Mouse (Mus musculus): ENCODE measurements at regions not wholly inside any gene's neighbourhood (a gene's known extent, or its start where the extent isn't known, plus 50 kb on each side); places are given as distances from the start of the nearest gene placed in this dataset.

GRCm38 (mm10) chr12:39493578-39494218 is 544.1 kb downstream of the Arl4a start:
- WGBS: 51% methylated on average over 6 of the region's 6 CpGs
- ATAC-seq: no peak

GRCm38 (mm10) chr12:39493114-39493513 is 544.7 kb downstream of the Arl4a start:
- Histone ChIP-seq H3K36me3 (ENCODE audit: control insufficient read depth, insufficient read depth, low read length) (no peaks in the 10 kb centered on the region), H3K9me3 (ENCODE audit: control insufficient read depth, low read length) (no peaks in the 10 kb centered on the region), H3K9ac (ENCODE audit: low read depth, low read length) (no peak overlapping the region), H3K27ac (ENCODE audit: low read length) (no peak overlapping the region), H3K27me3 (replicated peaks; ENCODE audit: control insufficient read depth, insufficient read depth, low read length) (no peaks in the 10 kb centered on the region), H3K4me3 (ENCODE audit: low read length) (no peak overlapping the region), H3K4me1 (ENCODE audit: control insufficient read depth, insufficient read depth, low read length) (no peaks in the 10 kb centered on the region), H3K4me2 (ENCODE audit: low read depth, low read length) (no peak overlapping the region)
- 80% methylated on average over 8 of the region's 8 CpGs for WGBS
- no peak for ATAC-seq

More at GRCm38 (mm10) chr12:39493578-39494218, 544.1 kb downstream of the Arl4a start:
- H3K4me2 ChIP-seq (ENCODE audit: low read depth, low read length): no peak overlapping the region
- no peaks in the 10 kb centered on the region for H3K9me3 ChIP-seq (ENCODE audit: control insufficient read depth, low read length)
- no peak overlapping the region for H3K9ac ChIP-seq (ENCODE audit: low read depth, low read length)
- no peaks in the 10 kb centered on the region for H3K27me3 ChIP-seq (replicated peaks; ENCODE audit: control insufficient read depth, insufficient read depth, low read length)
- no peaks in the 10 kb centered on the region for H3K4me1 ChIP-seq (ENCODE audit: control insufficient read depth, insufficient read depth, low read length)
- H3K4me3 ChIP-seq (ENCODE audit: low read length): no peak overlapping the region
- H3K27ac ChIP-seq (ENCODE audit: low read length): no peak overlapping the region
- H3K36me3 ChIP-seq (ENCODE audit: control insufficient read depth, insufficient read depth, low read length): no peaks in the 10 kb centered on the region

- H3K36me3 ChIP-seq (ENCODE audit: control insufficient read depth, insufficient read depth, low read length): no peaks in the 10 kb centered on the region
- H3K4me2 ChIP-seq (ENCODE audit: low read depth, low read length): no peak overlapping the region
- no peaks in the 10 kb centered on the region for H3K4me1 ChIP-seq (ENCODE audit: control insufficient read depth, insufficient read depth, low read length)
- no peak for ATAC-seq
- no peak overlapping the region for H3K27ac ChIP-seq (ENCODE audit: low read length)
- no peak overlapping the region for H3K4me3 ChIP-seq (ENCODE audit: low read length)
- no peaks in the 10 kb centered on the region for H3K27me3 ChIP-seq (replicated peaks; ENCODE audit: control insufficient read depth, insufficient read depth, low read length)
- H3K9ac ChIP-seq (ENCODE audit: low read depth, low read length): no peak overlapping the region
- no peaks in the 10 kb centered on the region for H3K9me3 ChIP-seq (ENCODE audit: control insufficient read depth, low read length)
These were observed 564.8 kb downstream of the Arl4a start for GRCm38 (mm10) chr12:39472984-39473383.

Data from intestine, embryonic 16.5 days (tissue).